Mouse (Mus musculus) CH12.LX (cell line): Measurements from ENCODE around the gene Ssxb2. TPM values are rescaled to one million over a fixed set of nuclear protein-coding genes. Genes with fewer than 3 reads are reported as not detected.
"Not testable (repeated sequence)": the region's sequence is repeated elsewhere in the genome, so short reads cannot be mapped to it uniquely, and the experiment has no call there.

ENCODE experiments used
- DNase-seq: peaks from one replicate; pipeline ENCODE4 v3.0.0-alpha.2; 2013; ENCODE audit errors: extremely low read depth
- H3K27ac ChIP-seq: 2 replicates; pipeline ENCODE4 v1.5.1; 2012; ENCODE audit warnings: low read depth, mild to moderate bottlenecking, control low read depth, moderate library complexity; ENCODE audit not compliant: insufficient read depth
- H3K27me3 ChIP-seq: replicated peaks from 2 replicates; pipeline ENCODE3; 2012; ENCODE audit warnings: inconsistent platforms
- H3K36me3 ChIP-seq, 2 experiments: replicated peaks in 1 of 2; 2 replicates each; pipeline versions ENCODE3 to v1.6.1; 2012; ENCODE audit warnings: inconsistent platforms in 1 of 2, low read length in 1 of 2, mild to moderate bottlenecking in 1 of 2, mixed read lengths in 1 of 2, moderate library complexity in 1 of 2; ENCODE audit not compliant: control insufficient read depth in 1 of 2, insufficient read depth in 1 of 2
- H3K4me1 ChIP-seq, 2 experiments: 2 replicates each; pipeline ENCODE4 v1.6.1; 2012; ENCODE audit warnings: inconsistent platforms in 1 of 2, moderate library complexity in 1 of 2; ENCODE audit not compliant: insufficient read depth in 2 of 2, control insufficient read depth in 1 of 2
- H3K4me2 ChIP-seq: 2 replicates; pipeline ENCODE4 v1.6.1; 2012; ENCODE audit warnings: low read depth, mild to moderate bottlenecking, control low read depth; ENCODE audit not compliant: poor library complexity, insufficient read depth, severe bottlenecking
- H3K4me3 ChIP-seq, 3 experiments: fragments of 150-350 bp in 1 of 3; sonication (generic) in 1 of 3; replicated peaks in 1 of 3; 2 replicates each; pipeline versions ENCODE3 to v1.5.1; 2011 to 2012; ENCODE audit warnings: low read depth in 2 of 3, low read length in 2 of 3, mild to moderate bottlenecking in 2 of 3, moderate library complexity in 2 of 3, control low read depth in 1 of 3, improper control_type of control experiment in 1 of 3, inconsistent platforms in 1 of 3, mixed read lengths in 1 of 3; ENCODE audit not compliant: poor library complexity in 1 of 3
- H3K79me2 ChIP-seq: replicated peaks from 2 replicates; pipeline ENCODE4 v1.6.1; 2012; ENCODE audit warnings: mild to moderate bottlenecking, moderate library complexity; ENCODE audit not compliant: control insufficient read depth, poor library complexity, insufficient read depth, severe bottlenecking; ENCODE audit errors: extremely low read depth
- H3K9ac ChIP-seq: 2 replicates; pipeline ENCODE4 v1.6.1; 2012; ENCODE audit warnings: low read depth, mild to moderate bottlenecking, control low read depth, moderate library complexity; ENCODE audit not compliant: insufficient read depth
- H3K9me3 ChIP-seq: replicated peaks from 2 replicates; pipeline ENCODE3; 2012; ENCODE audit warnings: low read length, inconsistent platforms, mixed read lengths
- dilution Hi-C: fragments of 300-500 bp; cut with MboI; formaldehyde crosslinking; loops from 2 replicates; pipeline ENCODE4 v1.14.3; 2020; ENCODE audit warnings: low sequenced_read_pairs; ENCODE audit not compliant: extremely low pct_unique_long_range_greater_than_20kb, extremely low pct_ligation_motif_present
- in situ Hi-C: fragments of 300-500 bp; cut with MboI; formaldehyde crosslinking; loops from 3 replicates; pipeline ENCODE4 v1.14.3; 2019; ENCODE audit warnings: low sequenced_read_pairs, low pct_ligation_motif_present, low pct_unique_long_range_greater_than_20kb, mixed read lengths
- polyA plus RNA-seq: library from polyadenylated mRNA; unstranded; fragments of >175 nt; gene quantifications from 2 replicates; pipeline ENCODE4 v1.2.1, GENCODE M21; 2012; ENCODE audit warnings: low read depth; ENCODE audit not compliant: insufficient read length
- total RNA-seq, 2 experiments: library from RNA; depleted of rRNA; stranded (reverse); fragments of 300-350 nt in 1 of 2; fragments of >200 nt in 1 of 2; gene quantifications; 2 replicates each; pipeline ENCODE4 v1.2.3; 2012 to 2014

Ssxb2 gene
- total RNA-seq (2012; rRNA removed) (not detected in 2 replicates), total RNA-seq (2014; rRNA removed) (not detected in 2 replicates), polyA plus RNA-seq (not detected in 2 replicates)

GRCm38 (mm10) chrX:8461626-8462025, at the start of gene Ssxb2:
TSS of gene Ssxb2 (minus strand) at chrX:8461726.
- H3K4me1 ChIP-seq, dilution Hi-C loops, H3K9me3 ChIP-seq, H3K79me2 ChIP-seq, DNase-seq, H3K4me3 ChIP-seq, in situ Hi-C loops, H3K36me3 ChIP-seq, H3K4me2 ChIP-seq, H3K9ac ChIP-seq, H3K27me3 ChIP-seq, H3K27ac ChIP-seq: not testable (repeated sequence)

GRCm38 (mm10) chrX:8413005-8413404, 48.5 kb downstream of the Ssxb2 start, which contains the start of gene Ssxb1:
TSS of gene Ssxb1 (plus strand) at chrX:8413305.
- H3K79me2 ChIP-seq, H3K4me1 ChIP-seq, H3K36me3 ChIP-seq, H3K27ac ChIP-seq, dilution Hi-C loops, H3K27me3 ChIP-seq, H3K9me3 ChIP-seq, H3K9ac ChIP-seq, in situ Hi-C loops, H3K4me3 ChIP-seq, H3K4me2 ChIP-seq, DNase-seq: not testable (repeated sequence)

Other genes starting within 250 kb of the Ssxb2 start
- gene Ftsj1, start 209.3 kb downstream of the Ssxb2 start, total RNA-seq (2012; rRNA removed), result 17.0 and 20.1 TPM in 2 replicates
- gene Ftsj1, start 209.3 kb downstream of the Ssxb2 start, total RNA-seq (2014; rRNA removed), result 17.7 and 22.3 TPM in 2 replicates
- 29.1 and 31.6 TPM in 2 replicates for gene Ftsj1, start 209.3 kb downstream of the Ssxb2 start, polyA plus RNA-seq
- not detected in 2 replicates for gene Slc38a5, start 190.6 kb downstream of the Ssxb2 start, total RNA-seq (2012; rRNA removed)
- not detected in 2 replicates for gene Slc38a5, start 190.6 kb downstream of the Ssxb2 start, total RNA-seq (2014; rRNA removed)
- not detected in 2 replicates for gene Slc38a5, start 190.6 kb downstream of the Ssxb2 start, polyA plus RNA-seq
- not detected in 2 replicates for gene Ssxb10, start 134.3 kb downstream of the Ssxb2 start, total RNA-seq (2012; rRNA removed)
- gene Ssxb10, start 134.3 kb downstream of the Ssxb2 start, total RNA-seq (2014; rRNA removed), result not detected in 2 replicates
- not detected in 2 replicates for gene Ssxb10, start 134.3 kb downstream of the Ssxb2 start, polyA plus RNA-seq
- not detected in 2 replicates for gene Ssxb9, start 94.7 kb downstream of the Ssxb2 start, total RNA-seq (2012; rRNA removed)
- not detected in 2 replicates for gene Ssxb9, start 94.7 kb downstream of the Ssxb2 start, total RNA-seq (2014; rRNA removed)
- gene Ssxb9, start 94.7 kb downstream of the Ssxb2 start, polyA plus RNA-seq, result not detected in 2 replicates
- not detected in 2 replicates for gene Ssxb1, start 48.4 kb downstream of the Ssxb2 start, total RNA-seq (2012; rRNA removed)
- not detected in 2 replicates for gene Ssxb1, start 48.4 kb downstream of the Ssxb2 start, total RNA-seq (2014; rRNA removed)
- gene Ssxb1, start 48.4 kb downstream of the Ssxb2 start, polyA plus RNA-seq, result not detected in 2 replicates
- not detected in 2 replicates for gene Gm14459, start 63.2 kb upstream of the Ssxb2 start, total RNA-seq (2012; rRNA removed)
- not detected in 2 replicates for gene Gm14459, start 63.2 kb upstream of the Ssxb2 start, total RNA-seq (2014; rRNA removed)
- gene Gm14459, start 63.2 kb upstream of the Ssxb2 start, polyA plus RNA-seq, result not detected in 2 replicates
- gene Ssxb6, start 86.5 kb upstream of the Ssxb2 start, total RNA-seq (2012; rRNA removed), result not detected in 2 replicates
- gene Ssxb6, start 86.5 kb upstream of the Ssxb2 start, total RNA-seq (2014; rRNA removed), result not detected in 2 replicates
- gene Ssxb6, start 86.5 kb upstream of the Ssxb2 start, polyA plus RNA-seq, result not detected in 2 replicates
- gene Ssxb3, start 130.1 kb upstream of the Ssxb2 start, total RNA-seq (2012; rRNA removed), result not detected in 2 replicates
- not detected in 2 replicates for gene Ssxb3, start 130.1 kb upstream of the Ssxb2 start, total RNA-seq (2014; rRNA removed)
- not detected in 2 replicates for gene Ssxb3, start 130.1 kb upstream of the Ssxb2 start, polyA plus RNA-seq
- not detected in 2 replicates for gene Ssxb8, start 229.1 kb upstream of the Ssxb2 start, total RNA-seq (2012; rRNA removed)
- gene Ssxb8, start 229.1 kb upstream of the Ssxb2 start, total RNA-seq (2014; rRNA removed), result not detected in 2 replicates
- gene Ssxb8, start 229.1 kb upstream of the Ssxb2 start, polyA plus RNA-seq, result not detected in 2 replicates